Mouse (Mus musculus) forebrain, embryonic 10.5 days (tissue): ENCODE results near the gene H3f3a. TPM values are rescaled to one million over a fixed set of nuclear protein-coding genes. Genes with fewer than 3 reads are reported as not detected.

Experiments
- DNase-seq: peaks from one replicate; pipeline ENCODE4 v3.0.0-alpha.2; 2017; ENCODE audit warnings: low spot score; ENCODE audit errors: extremely low spot score
- H3K27ac ChIP-seq: fragments of 300-500 bp; sonication (generic); 2 replicates; pipeline ENCODE4 v1.5.1; 2016; ENCODE audit warnings: mild to moderate bottlenecking
- H3K27me3 ChIP-seq: fragments of 300-500 bp; sonication (generic); 2 replicates; pipeline ENCODE4 v1.6.1; 2016; ENCODE audit warnings: mild to moderate bottlenecking; ENCODE audit not compliant: poor library complexity, severe bottlenecking
- H3K36me3 ChIP-seq: fragments of 300-500 bp; sonication (generic); replicated peaks from 2 replicates; pipeline ENCODE4 v1.6.1; 2016; ENCODE audit warnings: mild to moderate bottlenecking, moderate library complexity
- H3K4me1 ChIP-seq: fragments of 300-500 bp; sonication (generic); 2 replicates; pipeline ENCODE4 v1.6.1; 2016
- H3K4me3 ChIP-seq: fragments of 300-500 bp; sonication (generic); 2 replicates; pipeline ENCODE4 v1.5.1; 2016; ENCODE audit warnings: mild to moderate bottlenecking, moderate library complexity
- H3K9me3 ChIP-seq: fragments of 300-500 bp; sonication (generic); 2 replicates; pipeline ENCODE4 v1.6.1; 2016; ENCODE audit warnings: mild to moderate bottlenecking, moderate library complexity
- WGBS: fragments of 180-500 bp; shearing (Covaris S2); methylation state at CpG from one replicate; pipeline ENCODE4 v1.1.7; 2016; 5-methylcytosine and 5-hydroxymethylcytosine counted together
- polyA plus RNA-seq: library from polyadenylated mRNA; unstranded; fragments of >200 nt; fragmentation: Nextera tagmentation; extraction: Ambion mirVana; gene quantifications from 2 replicates; pipeline ENCODE4 v1.2.1, GENCODE M21; 2016

Gene H3f3a
- polyA plus RNA-seq, 1 experiment from 2014 or later, result 2,659 TPM

DNA sequence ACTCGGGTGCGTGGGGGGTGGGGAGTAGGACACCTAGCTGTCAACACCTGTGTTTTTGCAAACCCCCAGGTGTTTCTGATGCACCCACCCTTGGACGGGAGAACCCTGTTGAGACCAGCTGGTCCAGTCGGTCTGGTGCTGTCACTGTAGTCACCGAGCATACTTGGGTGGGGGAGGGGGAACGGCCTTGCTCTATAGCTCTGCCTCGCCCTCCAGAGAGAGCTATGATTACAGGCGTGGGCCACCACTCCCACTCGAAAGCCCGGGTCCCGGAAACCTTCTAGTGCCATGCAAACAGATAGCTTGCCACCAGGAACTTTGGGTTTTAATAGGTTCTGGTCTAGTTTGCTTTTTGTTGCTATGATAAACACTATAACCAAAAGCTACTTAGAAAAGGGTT is 51.6 kb downstream of the H3f3a start:
- Histone ChIP-seq H3K27ac (no peak overlapping the region), H3K36me3 (no peaks in the 10 kb centered on the region), H3K4me1 (peaks cover 12% of the 10 kb centered on the region), H3K4me3 (no peak overlapping the region), H3K9me3 (no peaks in the 10 kb centered on the region), H3K27me3 (peaks cover 22% of the 10 kb centered on the region)
- WGBS, result 84% methylated on average over 11 of the region's 11 CpGs
- DNase-seq, result no peak

DNA sequence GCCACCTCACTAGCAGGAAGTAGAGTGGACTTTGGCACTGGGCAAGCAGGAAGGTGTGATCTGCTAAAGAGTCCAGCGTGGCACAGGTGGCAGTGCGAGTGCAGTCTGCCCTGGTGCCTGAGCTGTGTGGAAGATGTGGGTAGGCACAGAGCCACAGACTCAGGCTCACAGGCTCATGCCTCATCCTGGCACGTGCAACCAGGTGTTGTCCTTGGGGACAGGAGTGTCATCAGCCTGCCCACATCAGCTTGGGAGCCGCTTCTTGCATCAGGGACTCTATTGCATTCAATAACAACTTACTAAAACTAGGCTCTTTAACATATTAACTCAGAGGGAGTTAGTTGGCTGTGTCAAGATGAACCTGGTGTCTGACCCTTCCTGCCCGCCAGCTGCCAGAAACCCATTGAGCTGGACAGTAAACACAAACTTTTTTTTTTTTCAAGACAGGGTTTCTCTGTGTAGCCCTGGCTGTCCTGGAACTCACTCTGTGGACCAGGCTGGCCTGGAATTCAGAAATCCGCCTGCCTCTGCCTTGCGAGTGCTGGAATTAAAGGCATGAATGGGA is 55.7 kb downstream of the H3f3a start:
- Histone ChIP-seq H3K27me3 (peaks cover 10% of the 10 kb centered on the region), H3K36me3 (peaks cover 17% of the 10 kb centered on the region), H3K27ac (no peak overlapping the region), H3K4me3 (no peak overlapping the region), H3K4me1 (peaks cover 3% of the 10 kb centered on the region), H3K9me3 (no peaks in the 10 kb centered on the region)
- no peak for DNase-seq
- 91% methylated on average over 7 of the region's 7 CpGs for WGBS

DNA sequence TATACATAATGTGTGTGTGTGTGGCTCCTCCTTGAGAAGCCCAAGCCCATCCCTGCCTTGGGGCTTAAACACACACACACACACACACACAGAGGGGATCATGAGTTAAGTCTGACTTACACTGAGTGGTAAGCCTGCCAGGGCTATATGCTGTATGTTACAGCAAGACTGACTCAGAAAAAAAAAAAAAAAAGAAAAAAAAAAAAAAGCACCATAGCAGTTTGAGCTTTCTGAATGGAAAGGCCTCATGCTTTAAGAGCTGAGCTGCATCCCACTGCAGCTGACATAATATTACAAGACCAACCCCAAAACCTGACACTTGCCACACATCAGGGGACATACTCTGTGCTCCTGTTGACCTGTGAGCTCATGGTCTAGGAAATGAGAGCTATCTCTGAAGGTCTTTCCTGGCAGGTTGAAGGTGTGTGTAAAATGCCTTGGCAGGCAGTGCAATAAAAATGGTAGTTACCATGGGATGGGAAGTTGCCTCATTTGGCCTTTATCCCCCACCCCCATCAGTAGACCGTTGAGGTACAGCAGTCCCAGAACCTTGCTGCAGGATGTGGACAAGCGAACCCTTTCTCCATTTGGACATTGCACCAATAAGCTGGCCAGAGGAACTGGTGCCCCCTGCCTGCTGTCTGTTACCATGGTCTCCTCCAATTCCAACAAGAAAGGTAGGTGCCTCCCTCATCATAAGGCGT is 56.3 kb downstream of the H3f3a start:
- Histone ChIP-seq H3K4me1 (no peaks in the 10 kb centered on the region), H3K9me3 (no peaks in the 10 kb centered on the region), H3K36me3 (peaks cover 23% of the 10 kb centered on the region), H3K4me3 (no peak overlapping the region), H3K27me3 (peaks cover 4% of the 10 kb centered on the region; the same call in 1 of the 2 replicates), H3K27ac (no peak overlapping the region)
- WGBS, result 86% methylated on average over 3 of the region's 3 CpGs
- DNase-seq, result no peak

DNA sequence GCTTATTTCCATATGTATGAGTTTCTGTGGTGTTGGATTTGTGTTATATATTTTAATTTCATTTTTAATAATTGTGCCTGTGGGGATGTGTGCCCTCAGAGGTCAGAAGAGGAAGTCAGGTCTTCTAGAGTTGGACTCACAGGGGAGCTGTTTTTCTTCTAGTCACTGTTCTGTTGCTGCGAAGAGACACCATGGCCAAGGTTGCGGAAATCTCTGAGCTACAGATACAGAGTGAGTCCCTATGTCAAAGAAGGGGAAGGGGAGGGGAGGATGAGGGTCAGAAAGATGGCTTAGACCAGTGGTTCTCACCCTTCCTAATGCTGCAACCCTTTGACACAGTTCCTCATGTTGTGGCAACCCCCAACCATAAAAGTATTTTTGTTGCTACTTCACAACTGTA is 57.0 kb downstream of the H3f3a start:
- no peaks in the 10 kb centered on the region for H3K9me3 ChIP-seq
- H3K36me3 ChIP-seq, result peaks cover 30% of the 10 kb centered on the region
- no peaks in the 10 kb centered on the region for H3K27me3 ChIP-seq
- DNase-seq, result no peak
- H3K4me1 ChIP-seq, result no peaks in the 10 kb centered on the region
- H3K4me3 ChIP-seq, result no peak overlapping the region
- no peak overlapping the region for H3K27ac ChIP-seq
- 95% methylated on average over 2 of the region's 2 CpGs for WGBS

DNA sequence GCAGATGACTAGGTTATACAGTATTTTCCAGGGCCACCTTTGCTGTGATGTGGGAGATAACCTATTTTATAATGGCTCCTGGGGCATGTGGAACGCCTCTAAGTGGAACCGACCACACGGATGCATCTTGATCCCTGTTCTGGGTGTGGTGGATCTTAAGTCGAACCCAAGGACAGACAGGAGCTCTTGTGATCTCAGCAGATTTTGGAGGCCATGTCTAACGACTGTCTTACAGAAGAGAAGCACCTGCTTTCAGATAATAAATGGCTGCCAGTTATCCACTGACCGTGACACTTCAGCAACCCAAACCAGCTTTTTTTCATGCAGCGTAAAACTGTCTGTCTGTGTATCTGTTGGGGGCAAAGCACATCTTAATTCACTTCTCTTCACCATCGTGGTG is 59.4 kb downstream of the H3f3a start:
- Histone ChIP-seq H3K9me3 (no peaks in the 10 kb centered on the region), H3K27me3 (no peaks in the 10 kb centered on the region), H3K4me3 (no peak overlapping the region), H3K36me3 (peaks cover 44% of the 10 kb centered on the region), H3K4me1 (no peaks in the 10 kb centered on the region), H3K27ac (no peak overlapping the region)
- no peak for DNase-seq
- 94% methylated on average over 8 of the region's 8 CpGs for WGBS

DNA sequence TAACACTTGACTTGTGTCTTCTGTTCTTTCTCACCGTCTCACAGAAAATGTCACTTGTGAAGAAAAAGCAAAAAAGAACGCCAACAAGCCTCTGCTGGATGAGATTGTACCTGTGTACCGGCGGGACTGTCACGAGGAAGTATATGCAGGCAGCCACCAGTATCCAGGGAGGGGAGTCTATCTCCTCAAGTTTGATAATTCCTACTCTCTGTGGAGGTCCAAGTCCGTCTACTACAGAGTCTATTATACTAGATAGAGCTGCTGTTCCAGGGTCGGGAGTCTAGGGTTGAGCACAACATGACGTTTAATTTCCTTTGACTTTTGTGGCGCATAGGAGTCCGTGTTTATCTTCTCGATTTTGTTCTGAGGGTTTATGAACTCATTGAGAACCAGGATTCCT is 61.6 kb downstream of the H3f3a start:
- H3K27me3 ChIP-seq, result no peaks in the 10 kb centered on the region
- 95% methylated on average over 11 of the region's 11 CpGs for WGBS
- no peak for DNase-seq
- H3K27ac ChIP-seq, result no peak overlapping the region
- H3K4me1 ChIP-seq, result no peaks in the 10 kb centered on the region
- peaks cover 66% of the 10 kb centered on the region for H3K36me3 ChIP-seq
- H3K9me3 ChIP-seq, result no peaks in the 10 kb centered on the region
- H3K4me3 ChIP-seq, result no peak overlapping the region

Other genes with a start within 250 kb of the H3f3a start
- 328 and 332 TPM in 2 replicates for gene Parp1, start 245.0 kb downstream of the H3f3a start, polyA plus RNA-seq
- gene Lin9, start 172.8 kb downstream of the H3f3a start, polyA plus RNA-seq, result 28.0 and 28.1 TPM in 2 replicates
- gene Mixl1, start 116.9 kb downstream of the H3f3a start, polyA plus RNA-seq, result 0.11 and 0.17 TPM in 2 replicates
- 14.7 and 17.0 TPM in 2 replicates for gene Acbd3, start 87.9 kb downstream of the H3f3a start, polyA plus RNA-seq
- 43.3 and 45.9 TPM in 2 replicates for gene Sde2, start 37.2 kb upstream of the H3f3a start, polyA plus RNA-seq
- not detected in 2 replicates for gene Lefty2, start 79.2 kb upstream of the H3f3a start, polyA plus RNA-seq
- 149 and 153 TPM in 2 replicates for gene Pycr2, start 90.3 kb upstream of the H3f3a start, polyA plus RNA-seq
- gene Lefty1, start 121.1 kb upstream of the H3f3a start, polyA plus RNA-seq, result 0.34 and 0.69 TPM in 2 replicates
- gene Tmem63a, start 128.4 kb upstream of the H3f3a start, polyA plus RNA-seq, result 2.1 and 2.2 TPM in 2 replicates
- gene Ephx1, start 207.0 kb upstream of the H3f3a start, polyA plus RNA-seq, result 0.47 and 0.77 TPM in 2 replicates
- gene 9130409I23Rik, start 237.3 kb upstream of the H3f3a start, polyA plus RNA-seq, result not detected in 2 replicates